Mouse (Mus musculus): ENCODE measurements around the gene Carnmt1. TPM values are rescaled to one million over a fixed set of nuclear protein-coding genes. Genes with fewer than 3 reads are reported as not detected.
A peak's percentile ranks its signal among the peaks of the same experiment; 100 is the strongest.
"Not testable (repeated sequence)": the region's sequence is repeated elsewhere in the genome, so short reads cannot be mapped to it uniquely, and the experiment has no call there.

Gene Carnmt1
- polyA plus RNA-seq, 1 experiment from 2014 or later: 26.9 TPM

DNA sequence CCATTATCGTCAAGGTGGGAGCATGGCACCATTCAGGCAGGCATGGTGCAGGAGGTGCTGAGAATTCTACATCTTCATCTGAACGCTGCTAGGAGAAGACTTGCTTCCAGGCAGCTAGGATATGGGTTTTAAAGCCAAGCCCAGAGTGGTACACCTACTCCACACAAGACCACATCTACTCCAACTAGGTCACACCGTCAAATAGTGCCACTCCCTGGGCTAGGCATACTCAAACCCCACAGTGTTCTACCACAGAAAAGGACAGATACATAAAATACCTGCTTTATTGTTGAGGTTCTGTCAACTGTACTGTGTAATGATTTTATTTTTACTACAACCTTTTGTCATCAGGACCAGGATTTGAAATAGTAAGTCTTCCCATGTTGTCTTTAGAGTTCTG lies 24.6 kb downstream of the Carnmt1 start:
- WGBS: 99% methylated on average over 3 of the region's 3 CpGs
- ATAC-seq (ENCODE audit: low FRiP score): no peak

DNA sequence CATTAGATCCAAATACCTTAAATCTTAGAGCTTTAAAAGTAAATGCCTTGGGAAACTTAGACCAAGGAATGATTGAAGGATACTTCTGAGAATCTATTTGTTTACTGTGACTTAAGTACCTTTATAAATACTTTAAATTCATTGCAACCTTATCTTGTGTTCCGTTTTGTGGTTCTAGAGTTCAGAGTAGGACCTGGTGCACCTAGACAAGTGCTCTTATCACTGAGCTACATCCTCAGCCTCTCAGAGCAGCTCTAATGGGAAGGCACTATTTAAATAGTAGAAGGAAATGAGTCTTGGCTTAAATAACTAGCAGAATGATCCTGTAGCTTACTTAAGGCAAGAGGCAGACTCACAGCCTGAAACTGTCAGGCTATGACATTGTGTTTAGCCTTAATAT lies 25.0 kb downstream of the Carnmt1 start:
- no peaks in the 10 kb centered on the region for H3K9me3 ChIP-seq (replicated peaks)
- H3K36me3 ChIP-seq: 0 out of 2 replicates have a peak, but pooled peaks cover 4% of the 10 kb centered on the region
- no peaks in the 10 kb centered on the region for H3K4me1 ChIP-seq
- WGBS: 86% methylated on average over 1 of the region's 1 CpGs
- ATAC-seq (ENCODE audit: low FRiP score): no peak
- H3K27ac ChIP-seq: no peak overlapping the region
- H3K4me3 ChIP-seq: no peak overlapping the region
- H3K9ac ChIP-seq: no peak overlapping the region
- H3K27me3 ChIP-seq: no peaks in the 10 kb centered on the region
- no peak overlapping the region for H3K4me2 ChIP-seq (replicated peaks)

More for the DNA sequence above, 24.6 kb downstream of the Carnmt1 start:
- Histone ChIP-seq H3K4me3 (no peak overlapping the region), H3K4me2 (replicated peaks) (no peak overlapping the region), H3K9me3 (replicated peaks) (no peaks in the 10 kb centered on the region), H3K36me3 (0 out of 2 replicates have a peak, but pooled peaks cover 4% of the 10 kb centered on the region), H3K4me1 (no peaks in the 10 kb centered on the region), H3K27me3 (no peaks in the 10 kb centered on the region), H3K9ac (no peak overlapping the region), H3K27ac (no peak overlapping the region)

DNA sequence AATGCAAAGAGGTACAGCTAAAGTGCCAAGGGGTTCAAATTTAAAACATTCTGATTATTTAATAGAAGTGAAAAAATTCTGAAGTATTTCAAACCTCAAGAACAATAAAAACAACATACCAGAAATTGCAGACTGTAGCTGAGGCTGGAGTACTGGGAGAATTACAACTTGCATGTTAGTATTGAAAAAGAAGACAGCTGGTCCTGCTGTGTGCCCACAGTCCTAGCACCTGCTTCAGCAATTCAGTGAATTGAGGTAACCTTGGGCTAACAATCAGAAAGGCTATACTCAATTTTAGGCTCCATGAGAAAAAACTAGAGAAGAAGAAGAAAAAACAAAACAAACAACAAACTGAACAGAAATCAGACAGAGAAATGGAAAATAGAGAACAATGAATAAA lies 37.5 kb downstream of the Carnmt1 start:
- H3K9me3 ChIP-seq (replicated peaks): no peaks in the 10 kb centered on the region
- no peak overlapping the region for H3K4me3 ChIP-seq
- H3K9ac ChIP-seq: no peak overlapping the region
- 0 out of 2 replicates have a peak, but pooled peaks cover 2% of the 10 kb centered on the region for H3K36me3 ChIP-seq
- H3K27me3 ChIP-seq: no peaks in the 10 kb centered on the region
- ATAC-seq (ENCODE audit: low FRiP score): no peak
- peaks cover 5% of the 10 kb centered on the region; the same call in 1 of the 2 replicates for H3K4me1 ChIP-seq
- H3K27ac ChIP-seq: no peak overlapping the region
- no peak overlapping the region for H3K4me2 ChIP-seq (replicated peaks)

DNA sequence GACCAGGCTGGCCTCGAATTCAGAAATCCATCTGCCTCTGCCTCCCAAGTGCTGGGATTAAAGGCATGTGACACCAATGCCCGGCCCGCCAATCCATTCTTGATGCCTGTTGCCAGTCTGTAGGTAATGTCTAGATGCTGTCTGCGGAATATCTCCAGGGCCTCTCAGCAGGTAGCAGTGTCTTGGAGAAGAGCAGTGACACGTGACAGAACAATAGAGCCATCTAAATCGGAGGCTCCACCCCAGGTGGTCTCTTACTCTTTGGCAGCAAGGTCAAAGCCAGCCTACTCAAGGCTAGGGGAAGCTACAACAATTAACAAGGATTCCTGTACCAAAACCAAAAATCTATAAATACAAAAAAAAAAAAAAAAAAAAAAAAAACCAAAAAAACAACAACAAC lies 40.3 kb downstream of the Carnmt1 start:
- no peak for ATAC-seq (ENCODE audit: low FRiP score)
- Histone ChIP-seq H3K4me2 (replicated peaks) (no peak overlapping the region), H3K36me3 (0 out of 2 replicates have a peak, but pooled peaks cover 2% of the 10 kb centered on the region), H3K4me1 (peaks cover 24% of the 10 kb centered on the region), H3K9ac (no peak overlapping the region), H3K4me3 (no peak overlapping the region), H3K27ac (no peak overlapping the region), H3K27me3 (no peaks in the 10 kb centered on the region), H3K9me3 (replicated peaks) (no peaks in the 10 kb centered on the region)
- WGBS: 57% methylated on average over 6 of the region's 6 CpGs

DNA sequence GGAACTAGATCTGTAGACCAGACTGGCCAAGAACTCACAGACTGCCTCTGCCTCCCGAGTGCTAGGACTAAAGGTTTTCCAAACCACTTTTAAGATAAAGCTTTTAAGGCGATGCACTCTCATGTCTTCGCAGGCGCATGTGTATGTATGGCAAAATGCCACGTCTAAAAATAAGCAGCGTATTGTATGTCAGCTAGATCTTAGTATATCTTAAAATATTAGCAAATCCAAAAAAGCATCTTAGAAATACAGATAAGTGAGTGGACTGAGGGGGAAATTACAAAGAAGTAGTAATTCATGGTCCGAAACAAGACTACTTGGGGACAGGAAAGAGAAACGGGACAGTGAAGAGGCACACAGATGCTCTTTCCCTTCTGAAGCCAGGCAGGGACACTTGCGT lies 41.0 kb downstream of the Carnmt1 start:
- Histone ChIP-seq H3K27me3 (no peaks in the 10 kb centered on the region), H3K4me3 (no peak overlapping the region), H3K9ac (no peak overlapping the region), H3K4me2 (replicated peaks) (no peak overlapping the region), H3K9me3 (replicated peaks) (no peaks in the 10 kb centered on the region), H3K4me1 (peaks cover 24% of the 10 kb centered on the region), H3K27ac (no peak overlapping the region), H3K36me3 (0 out of 2 replicates have a peak, but pooled peaks cover 2% of the 10 kb centered on the region)
- no peak for ATAC-seq (ENCODE audit: low FRiP score)
- WGBS: 90% methylated on average over 9 of the region's 9 CpGs

DNA sequence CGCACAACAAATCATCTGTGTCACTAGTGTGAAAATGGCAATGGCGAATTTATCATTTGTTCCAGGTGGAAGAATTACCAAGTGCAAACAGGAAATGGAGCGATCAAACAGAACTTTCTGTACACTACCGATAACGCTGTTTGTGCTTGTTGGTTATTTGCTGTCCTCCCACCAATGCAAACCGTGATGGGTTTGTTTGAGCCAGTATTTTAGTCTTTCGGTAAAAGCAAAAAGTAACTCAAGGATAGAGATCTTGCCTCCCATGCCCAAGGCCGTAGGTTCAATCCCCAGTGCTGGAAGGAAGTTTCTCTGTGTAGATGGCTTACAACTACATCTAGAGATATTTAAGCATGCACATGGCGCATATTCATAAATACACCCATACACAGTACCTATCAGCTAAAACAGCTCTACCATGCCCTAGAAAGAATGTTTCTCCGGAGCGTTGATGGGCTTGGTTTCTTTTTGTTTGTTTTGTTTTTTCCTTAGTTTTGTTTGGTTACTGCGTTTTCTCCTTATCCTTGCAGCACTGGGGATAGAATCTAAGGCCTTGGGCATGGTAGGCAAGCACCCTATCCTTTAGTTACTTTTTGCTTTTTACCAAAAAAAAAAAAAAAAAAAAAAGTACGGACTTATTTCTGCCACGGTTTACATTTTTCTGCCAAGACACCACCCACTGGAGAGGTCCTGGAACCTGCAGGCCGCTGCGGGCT lies 41.7 kb downstream of the Carnmt1 start:
- 59% methylated on average over 16 of the region's 16 CpGs for WGBS
- peak overlapping the region; percentile 84 for H3K9ac ChIP-seq
- ATAC-seq (ENCODE audit: low FRiP score): 0 out of 2 replicates have a peak, but pooled peaks have one; percentile 9
- H3K9me3 ChIP-seq (replicated peaks): no peaks in the 10 kb centered on the region
- peak overlapping the region; percentile 86 for H3K4me2 ChIP-seq (replicated peaks)
- 0 out of 2 replicates have a peak, but pooled peaks cover 2% of the 10 kb centered on the region for H3K36me3 ChIP-seq
- peaks cover 24% of the 10 kb centered on the region for H3K4me1 ChIP-seq
- H3K4me3 ChIP-seq: peak overlapping the region; percentile 95
- no peaks in the 10 kb centered on the region for H3K27me3 ChIP-seq
- peak overlapping the region; percentile 92 for H3K27ac ChIP-seq

DNA sequence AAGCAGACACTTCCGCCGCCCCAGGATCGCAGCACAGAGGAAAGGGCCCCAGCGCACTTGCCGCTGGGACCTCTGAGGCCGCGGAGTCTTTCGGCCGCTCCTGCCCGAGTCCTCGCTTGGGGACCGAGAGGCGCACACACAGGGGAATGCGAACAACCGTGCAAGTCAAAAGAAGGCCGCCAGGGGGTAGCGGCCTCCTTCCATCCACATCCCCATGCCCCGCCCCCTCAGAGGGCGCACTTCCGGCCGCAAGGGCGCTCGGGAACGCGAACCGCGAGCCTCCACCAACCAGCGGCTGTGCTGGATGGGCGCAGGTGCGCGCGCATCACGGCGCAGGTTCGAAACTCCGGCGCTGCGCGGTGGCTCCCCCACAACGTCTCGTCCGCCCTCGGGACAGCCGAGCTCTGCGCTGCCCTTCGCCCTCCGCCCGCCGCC lies 42.3 kb downstream of the Carnmt1 start, which contains the start of gene D030056L22Rik:
TSS of gene D030056L22Rik (plus strand) at position 328 of the 435 bp plus-strand sequence.
- Histone ChIP-seq H3K27ac (peak within 1 kb of the TSS; percentile 92), H3K4me3 (peak within 1 kb of the TSS; percentile 95), H3K27me3 (no peaks in the 10 kb centered on the region), H3K4me2 (replicated peaks) (peak within 1 kb of the TSS; percentile 86), H3K9me3 (replicated peaks) (no peaks in the 10 kb centered on the region), H3K4me1 (peaks cover 24% of the 10 kb centered on the region), H3K9ac (peak within 1 kb of the TSS; percentile 84), H3K36me3 (no peaks in the 10 kb centered on the region)
- peak; percentile 99 for ATAC-seq (ENCODE audit: low FRiP score)
- WGBS: under 1% methylated on average over 49 of the region's 49 CpGs

DNA sequence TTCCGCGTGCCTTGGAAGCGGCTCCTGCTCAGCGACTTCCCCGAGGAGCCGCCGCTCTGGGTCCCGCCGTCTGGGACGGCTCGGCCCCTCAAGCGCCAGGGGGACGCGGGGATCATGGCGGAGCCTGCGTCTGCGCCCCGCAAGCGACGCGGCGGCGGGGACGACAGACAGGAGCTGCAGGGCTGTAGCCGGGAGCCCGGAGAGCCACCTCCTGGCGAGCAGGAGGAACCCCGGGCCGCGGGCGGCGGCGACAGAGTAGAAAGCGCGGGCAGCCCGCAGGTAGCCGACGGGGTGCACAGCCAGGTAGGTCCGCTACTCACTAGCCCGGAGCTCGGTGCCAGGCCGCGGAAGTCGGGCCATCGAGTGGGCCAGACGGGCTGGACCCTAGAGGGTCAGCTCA lies 42.8 kb downstream of the Carnmt1 start:
- H3K27ac ChIP-seq: peak overlapping the region; percentile 68

DNA sequence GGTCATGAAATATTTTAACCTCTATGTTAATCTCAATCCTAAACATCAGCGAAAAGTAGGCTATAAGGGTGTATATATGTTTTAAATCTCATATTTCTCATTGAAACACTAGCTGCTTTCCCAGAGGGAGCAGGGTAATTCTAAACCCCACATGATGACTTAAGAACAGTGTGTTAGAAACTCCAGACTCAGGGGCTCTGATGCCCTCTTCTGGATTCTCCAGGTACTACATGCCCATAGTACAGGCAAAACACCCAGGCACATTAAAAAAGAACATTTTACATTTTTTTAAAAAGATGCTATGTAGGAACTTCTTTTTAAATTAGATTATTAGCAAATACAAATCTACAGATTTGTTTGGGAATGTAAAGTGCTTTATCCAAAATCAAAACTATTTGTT lies 45.8 kb downstream of the Carnmt1 start:
- Histone ChIP-seq H3K4me3 (no peak overlapping the region), H3K27ac (no peak overlapping the region), H3K9me3 (replicated peaks) (no peaks in the 10 kb centered on the region), H3K9ac (no peak overlapping the region), H3K27me3 (no peaks in the 10 kb centered on the region), H3K36me3 (no peaks in the 10 kb centered on the region), H3K4me2 (replicated peaks) (no peak overlapping the region), H3K4me1 (peaks cover 24% of the 10 kb centered on the region)
- ATAC-seq (ENCODE audit: low FRiP score): no peak
- WGBS: 43% methylated on average over 1 of the region's 1 CpGs

More for the DNA sequence above, 42.8 kb downstream of the Carnmt1 start:
- peak overlapping the region; percentile 84 for H3K9ac ChIP-seq
- H3K4me1 ChIP-seq: peaks cover 24% of the 10 kb centered on the region
- H3K9me3 ChIP-seq (replicated peaks); H3K36me3 ChIP-seq; H3K27me3 ChIP-seq: not testable (repeated sequence)
- under 1% methylated on average over 42 of the region's 46 CpGs for WGBS
- ATAC-seq (ENCODE audit: low FRiP score): peak; percentile 78
- H3K4me2 ChIP-seq (replicated peaks): peak overlapping the region; percentile 86
- H3K4me3 ChIP-seq: peak overlapping the region; percentile 95

DNA sequence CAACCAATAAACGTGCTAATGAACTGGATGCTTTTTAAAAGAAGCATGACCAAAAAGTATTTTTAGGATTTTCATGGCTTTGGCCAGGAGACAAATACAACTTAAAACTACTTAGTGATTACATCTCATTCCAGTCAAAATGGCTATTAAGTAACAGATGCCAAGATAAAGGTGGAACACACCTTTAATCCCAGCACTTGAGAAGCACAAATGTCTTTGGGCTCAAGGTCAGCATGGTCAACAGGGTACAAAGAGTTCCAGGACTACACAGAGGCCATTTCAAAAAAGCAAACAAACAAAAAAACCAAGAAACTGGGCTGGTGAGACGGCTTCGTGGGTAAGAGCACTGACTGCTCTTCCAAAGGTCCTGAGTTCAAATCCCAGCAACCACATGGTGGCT lies 49.8 kb downstream of the Carnmt1 start:
- WGBS: 92% methylated on average over 3 of the region's 3 CpGs
- Histone ChIP-seq H3K9me3 (replicated peaks) (no peaks in the 10 kb centered on the region), H3K36me3 (no peaks in the 10 kb centered on the region), H3K27ac (no peak overlapping the region), H3K4me3 (no peak overlapping the region), H3K27me3 (no peaks in the 10 kb centered on the region), H3K4me1 (peaks cover 4% of the 10 kb centered on the region; the same call in 1 of the 2 replicates), H3K9ac (no peak overlapping the region), H3K4me2 (replicated peaks) (no peak overlapping the region)
- ATAC-seq (ENCODE audit: low FRiP score): no peak

DNA sequence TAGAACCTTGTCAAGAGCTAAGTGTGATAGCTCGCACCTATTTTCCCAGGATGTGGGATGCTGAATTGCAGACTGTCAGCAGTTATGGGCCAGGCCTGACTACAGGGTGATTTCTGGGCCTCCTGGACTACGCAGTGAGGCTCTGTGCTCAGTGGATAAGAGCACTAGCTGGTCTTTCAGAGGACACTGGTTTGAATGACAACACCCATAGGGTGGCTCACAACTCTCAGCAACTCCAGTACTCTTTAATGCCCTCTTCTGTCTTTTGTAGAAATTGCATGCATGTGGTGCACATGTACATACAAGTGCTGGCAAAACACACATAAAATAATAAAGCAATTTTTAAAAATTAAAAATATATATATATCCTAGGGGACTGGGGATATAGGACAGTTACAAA lies 54.6 kb downstream of the Carnmt1 start:
- H3K9ac ChIP-seq: no peak overlapping the region
- no peaks in the 10 kb centered on the region for H3K4me1 ChIP-seq
- no peak overlapping the region for H3K4me2 ChIP-seq (replicated peaks)
- H3K4me3 ChIP-seq: no peak overlapping the region
- H3K9me3 ChIP-seq (replicated peaks): no peaks in the 10 kb centered on the region
- no peak overlapping the region for H3K27ac ChIP-seq
- no peaks in the 10 kb centered on the region for H3K36me3 ChIP-seq
- no peaks in the 10 kb centered on the region for H3K27me3 ChIP-seq
- ATAC-seq (ENCODE audit: low FRiP score): no peak
- 89% methylated on average over 2 of the region's 2 CpGs for WGBS

DNA sequence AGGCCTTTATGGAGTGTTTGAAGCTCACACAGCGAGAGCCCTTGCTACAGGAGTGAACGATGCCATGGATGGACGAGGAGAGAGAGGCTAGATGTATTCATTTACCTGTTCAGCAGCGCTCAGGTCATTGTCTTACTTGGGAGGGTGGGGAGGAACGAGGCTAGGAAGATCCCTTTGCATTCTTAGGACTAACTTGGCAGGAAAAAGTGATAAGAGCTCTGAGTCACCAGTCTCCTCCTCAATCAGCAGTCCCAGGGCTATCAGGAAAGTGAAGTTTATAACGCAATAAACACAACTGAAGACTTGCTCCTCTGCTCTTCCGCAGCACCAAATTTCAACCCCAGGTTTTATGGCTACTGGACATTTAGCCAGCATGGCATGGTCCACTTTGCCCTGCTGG lies 59.7 kb downstream of the Carnmt1 start:
- Histone ChIP-seq H3K4me3 (no peak overlapping the region), H3K36me3 (no peaks in the 10 kb centered on the region), H3K4me2 (replicated peaks) (no peak overlapping the region), H3K9ac (no peak overlapping the region), H3K4me1 (no peaks in the 10 kb centered on the region), H3K9me3 (replicated peaks) (no peaks in the 10 kb centered on the region), H3K27ac (no peak overlapping the region), H3K27me3 (no peaks in the 10 kb centered on the region)
- no peak for ATAC-seq (ENCODE audit: low FRiP score)
- WGBS: 84% methylated on average over 7 of the region's 7 CpGs

DNA sequence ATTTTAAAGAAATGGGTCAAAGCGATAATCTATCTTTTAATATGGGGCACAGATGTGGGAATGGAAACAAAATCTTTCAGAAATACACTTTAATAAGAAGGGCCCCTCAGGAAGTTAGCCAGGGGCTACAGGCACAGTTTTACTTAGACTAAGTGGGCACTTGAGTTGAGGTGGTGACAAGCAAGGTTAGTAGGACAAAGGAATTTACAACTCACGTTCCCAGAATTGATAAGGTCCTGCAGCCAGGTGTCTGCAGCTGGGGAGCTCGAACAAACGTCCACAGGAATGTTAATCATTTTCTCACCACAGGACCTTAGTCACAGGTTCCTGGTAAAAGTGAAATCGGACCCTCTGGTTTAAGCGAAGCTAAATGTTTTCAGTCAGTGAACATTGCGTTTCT lies 60.5 kb downstream of the Carnmt1 start:
- H3K27ac ChIP-seq: no peak overlapping the region
- WGBS: 53% methylated on average over 7 of the region's 7 CpGs
- no peak overlapping the region for H3K9ac ChIP-seq
- H3K4me1 ChIP-seq: no peaks in the 10 kb centered on the region
- no peaks in the 10 kb centered on the region for H3K9me3 ChIP-seq (replicated peaks)
- no peak for ATAC-seq (ENCODE audit: low FRiP score)
- H3K36me3 ChIP-seq: no peaks in the 10 kb centered on the region
- H3K27me3 ChIP-seq: no peaks in the 10 kb centered on the region
- H3K4me3 ChIP-seq: no peak overlapping the region
- no peak overlapping the region for H3K4me2 ChIP-seq (replicated peaks)

Data from hindbrain, embryonic 12.5 days (tissue).